Mouse (Mus musculus): ENCODE measurements at regions not wholly inside any gene's neighbourhood (a gene's known extent, or its start where the extent isn't known, plus 50 kb on each side); places are given as distances from the start of the nearest gene placed in this dataset.
A peak's percentile ranks its signal among the peaks of the same experiment; 100 is the strongest.

DNA sequence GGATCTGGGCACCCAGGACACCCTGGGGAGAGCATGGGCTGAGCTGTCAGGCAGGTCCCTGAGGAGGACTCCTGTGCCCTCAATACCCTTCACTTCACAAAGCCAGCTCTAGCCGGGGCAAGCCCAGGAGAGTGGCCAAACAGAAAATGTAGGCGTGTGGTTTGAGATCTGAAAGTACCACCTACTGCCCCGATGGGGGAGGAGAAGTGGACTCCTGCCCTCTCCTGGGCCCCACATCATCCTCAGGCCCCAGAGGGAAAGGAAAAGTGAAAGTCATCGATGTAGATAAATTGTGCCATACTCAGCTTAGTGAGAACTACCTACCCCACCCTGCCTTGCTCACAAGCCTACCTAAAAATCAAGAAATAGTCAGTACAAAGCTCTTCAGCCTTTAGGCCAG, 69.7 kb downstream of the Vcpkmt start:
- TF ChIP-seq CTCF (IDR thresholded peaks at IDR 0.05; ENCODE audit: low read depth) = peak; percentile 30; the same call in 1 of the 2 replicates
- no peak for TF ChIP-seq EP300 (optimal IDR thresholded peaks at IDR 0.05)
